Mouse (Mus musculus): ENCODE results near the gene Crnkl1. TPM values are rescaled to one million over a fixed set of nuclear protein-coding genes. Genes with fewer than 3 reads are reported as not detected.
A peak's percentile ranks its signal among the peaks of the same experiment; 100 is the strongest.

Crnkl1 gene
- total RNA-seq (2021) = 10 to 100 TPM; 14.7 to 17.3 TPM
- long read RNA-seq, experiment 1, transcript Crnkl1-201 (14 exons, 3,428 nt) = major isoform, 30 of 33 reads
- long read RNA-seq, experiment 1, partial matches to known transcripts = 3 of 33 reads
- long read RNA-seq, experiment 1, other reads (novel, unspliced or antisense) = 0 of 33 reads
- long read RNA-seq, experiment 2, transcript Crnkl1-201 (14 exons, 3,428 nt) = major isoform, 15 of 16 reads
- long read RNA-seq, experiment 2, partial matches to known transcripts = 1 of 16 reads
- long read RNA-seq, experiment 2, other reads (novel, unspliced or antisense) = 0 of 16 reads

DNA sequence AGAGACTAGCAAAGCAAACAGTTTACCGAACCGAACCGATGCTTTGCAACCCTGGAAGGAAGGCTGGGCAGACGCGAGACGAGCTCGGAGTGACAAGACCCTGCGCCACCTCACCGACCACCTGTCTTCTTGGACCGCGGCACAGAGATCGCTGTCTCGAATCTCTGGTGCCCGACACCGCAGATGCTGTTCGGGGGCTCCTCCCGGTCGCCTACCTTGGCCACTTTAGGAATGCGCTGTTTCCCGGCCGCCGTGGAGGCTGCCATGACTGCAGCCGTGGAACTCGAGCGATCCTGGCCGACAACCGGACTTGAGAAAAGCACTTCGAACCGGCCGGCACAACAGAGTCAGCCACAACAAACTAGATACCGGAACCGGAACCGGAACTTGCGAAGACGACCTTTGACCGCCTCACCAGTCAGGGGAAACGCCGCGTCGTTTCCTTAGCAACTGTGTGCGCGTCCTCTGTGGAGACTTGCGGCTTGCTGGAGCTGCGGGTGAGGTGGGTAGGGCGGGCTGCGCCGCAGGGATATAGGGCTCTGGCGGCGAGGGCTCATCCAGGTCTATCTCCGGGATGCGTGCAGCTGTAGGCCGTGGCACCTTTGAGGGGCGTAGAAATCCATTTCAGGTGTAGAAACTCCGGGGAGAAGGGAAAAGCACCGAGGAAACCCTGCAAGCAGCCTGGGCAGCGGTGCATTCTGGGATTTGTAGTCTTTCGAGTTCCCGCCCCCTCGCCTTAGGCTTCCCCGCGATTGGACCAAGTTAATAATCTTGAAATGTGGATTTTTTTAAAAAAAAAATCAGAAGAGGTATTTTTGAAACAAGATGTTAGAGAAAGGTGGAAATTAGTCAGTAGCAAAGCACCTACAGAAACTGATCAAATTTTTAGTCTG is at the start of gene Crnkl1, which contains the start of gene Cfap61:
Gene Crnkl1 (minus strand): TSS at position 676 of the 893 bp plus-strand sequence.
Gene Cfap61 (plus strand): TSS at position 446 of the 893 bp plus-strand sequence.
- peak; percentile 89 for DNase-seq

DNA sequence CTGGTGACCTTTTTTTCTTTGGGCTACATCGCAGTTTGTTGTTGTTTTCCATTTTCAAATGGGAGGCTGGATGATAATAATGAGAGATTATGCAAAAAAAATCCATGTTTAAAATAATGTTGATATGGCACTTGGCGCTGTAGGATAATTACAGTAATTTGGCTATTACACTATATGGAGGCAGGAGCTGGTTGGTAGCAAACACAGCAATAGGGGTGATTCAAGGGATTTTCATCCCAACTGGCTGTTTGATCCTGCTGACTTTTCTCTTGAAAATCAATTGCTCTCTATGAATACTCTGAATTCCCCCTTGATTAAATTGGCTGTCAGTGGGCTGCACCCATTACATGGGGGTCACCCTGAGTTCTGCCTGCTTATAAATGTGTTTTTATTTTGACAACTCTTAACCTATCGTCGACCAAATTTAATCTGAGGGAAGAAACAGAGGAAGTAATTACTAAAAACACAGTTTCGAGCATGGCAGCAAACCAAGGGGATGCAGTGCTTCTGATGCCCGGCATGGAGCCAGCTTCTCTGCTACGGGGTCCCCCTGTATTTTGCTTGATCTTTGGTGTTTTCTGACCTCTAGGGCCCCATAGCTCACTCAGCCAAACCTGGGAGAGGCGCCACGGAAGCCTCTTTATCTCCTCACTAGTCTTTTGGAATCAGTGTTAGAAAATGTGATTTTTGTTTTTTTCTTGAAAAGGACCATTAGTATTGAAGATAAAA is 47.7 kb upstream of the Crnkl1 start:
- DNase-seq = no peak

DNA sequence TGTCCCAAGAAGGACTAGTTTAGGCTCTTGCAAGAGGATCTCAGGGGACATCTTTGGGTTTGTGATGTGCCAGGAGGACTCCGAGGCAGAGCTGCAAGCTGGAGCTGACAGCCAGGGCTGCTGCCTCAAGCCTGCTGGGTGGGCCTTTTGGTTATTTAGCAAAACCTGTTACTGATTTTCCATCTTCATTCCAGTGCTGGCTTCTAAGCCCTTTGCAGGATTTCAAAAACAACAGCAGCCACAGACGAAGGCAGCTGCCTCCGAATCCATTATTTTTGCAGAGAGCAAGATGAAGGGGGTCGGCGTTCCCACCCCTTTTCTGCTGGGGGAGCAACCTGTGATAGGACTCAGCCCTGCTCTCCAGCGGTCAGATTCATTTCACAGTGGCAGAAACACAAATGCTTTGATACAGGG is 46.9 kb upstream of the Crnkl1 start:
- no peak for DNase-seq

DNA sequence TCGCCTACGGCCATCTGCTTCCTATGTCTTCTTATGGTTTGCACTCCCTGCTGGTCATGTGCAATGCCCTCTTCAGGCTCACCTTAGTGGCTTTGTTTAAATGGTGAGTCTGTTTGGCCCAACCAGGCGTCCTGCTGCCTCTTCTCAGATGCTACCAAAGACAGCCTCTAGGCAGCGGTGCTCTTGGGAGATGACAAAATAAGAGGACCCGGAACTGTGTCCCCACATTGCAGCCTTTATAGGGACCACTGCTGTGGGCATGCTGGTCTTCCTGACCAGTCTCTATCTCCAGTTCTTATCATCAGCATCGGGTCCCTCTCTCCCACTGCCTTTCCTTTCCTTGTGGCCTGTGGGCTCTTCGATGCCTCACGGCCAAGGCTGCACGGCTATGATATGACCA is 46.1 kb upstream of the Crnkl1 start:
- no peak for DNase-seq

DNA sequence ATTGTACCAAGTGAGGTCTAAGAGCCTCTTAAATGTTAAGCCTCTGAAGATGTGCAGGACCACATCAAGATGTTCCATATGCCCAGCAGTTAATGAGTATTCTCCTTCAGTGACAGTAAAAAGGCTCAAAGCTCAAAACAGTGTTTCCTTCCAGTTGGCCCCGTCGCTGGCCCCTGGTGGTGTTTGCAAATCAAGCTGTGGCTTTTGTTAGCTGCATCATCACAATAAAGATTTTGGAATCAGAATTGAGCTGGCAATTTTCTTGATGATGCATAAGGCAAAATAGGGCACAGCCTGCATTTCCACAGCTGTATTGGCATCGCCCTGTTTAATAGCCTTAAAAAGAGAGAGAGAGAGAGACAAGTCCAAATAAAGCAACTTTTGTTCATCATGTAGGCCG is 44.8 kb upstream of the Crnkl1 start:
- no peak for DNase-seq

DNA sequence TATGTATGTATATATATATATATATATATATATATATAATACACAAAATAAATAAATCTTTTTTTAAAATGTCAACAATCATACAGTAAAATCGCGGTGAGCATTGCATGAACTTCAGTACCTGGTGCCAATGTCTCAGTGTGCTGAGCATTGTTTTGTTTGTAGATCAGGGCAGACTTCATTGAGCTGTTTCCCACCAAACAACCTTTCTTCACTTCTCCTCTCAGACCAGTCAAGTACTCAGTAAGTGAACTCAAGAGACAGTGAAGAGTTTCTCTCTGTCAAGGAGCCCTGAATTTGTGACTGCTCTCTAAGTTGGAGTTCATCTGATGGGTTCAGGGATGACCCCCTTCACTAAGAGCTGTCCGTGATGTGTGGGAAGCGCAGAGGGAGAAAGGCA is 37.8 kb upstream of the Crnkl1 start:
- no peak for DNase-seq

DNA sequence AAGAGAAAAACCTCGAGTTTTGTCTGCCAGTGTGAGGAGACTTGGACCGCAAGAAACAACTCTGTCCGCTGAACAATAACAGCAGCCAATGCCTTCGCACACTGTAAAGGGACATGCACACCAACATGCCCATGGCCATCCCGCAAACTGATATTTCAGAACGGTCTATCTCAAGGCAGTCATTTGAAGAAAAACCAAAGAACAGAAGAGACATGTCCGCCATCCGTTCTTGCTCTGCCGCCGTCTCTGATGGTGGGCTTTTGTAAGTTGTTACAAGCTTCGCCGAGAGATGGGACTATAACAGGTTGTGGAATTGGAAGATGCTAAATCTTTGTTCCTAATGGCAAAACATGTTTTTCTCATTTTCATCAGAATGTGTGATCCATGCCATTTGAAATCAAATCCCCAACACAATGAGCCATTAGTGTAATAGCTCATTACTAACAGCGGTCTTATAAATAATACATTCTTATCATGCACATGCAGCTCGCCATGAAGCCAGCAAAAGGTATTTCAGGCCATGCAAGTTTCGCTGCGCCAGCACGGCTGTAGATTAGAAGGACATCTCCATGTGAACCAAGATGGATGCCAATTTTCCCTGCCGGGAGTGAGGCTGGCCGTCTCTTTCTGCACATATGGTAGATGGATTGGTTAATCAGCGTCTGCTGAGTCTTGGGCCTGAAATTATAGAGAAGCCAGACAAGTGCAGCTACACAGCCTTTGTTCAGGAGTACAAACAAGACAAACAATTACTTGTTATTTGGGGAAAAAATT is 36.6 kb upstream of the Crnkl1 start:
- DNase-seq = no peak

DNA sequence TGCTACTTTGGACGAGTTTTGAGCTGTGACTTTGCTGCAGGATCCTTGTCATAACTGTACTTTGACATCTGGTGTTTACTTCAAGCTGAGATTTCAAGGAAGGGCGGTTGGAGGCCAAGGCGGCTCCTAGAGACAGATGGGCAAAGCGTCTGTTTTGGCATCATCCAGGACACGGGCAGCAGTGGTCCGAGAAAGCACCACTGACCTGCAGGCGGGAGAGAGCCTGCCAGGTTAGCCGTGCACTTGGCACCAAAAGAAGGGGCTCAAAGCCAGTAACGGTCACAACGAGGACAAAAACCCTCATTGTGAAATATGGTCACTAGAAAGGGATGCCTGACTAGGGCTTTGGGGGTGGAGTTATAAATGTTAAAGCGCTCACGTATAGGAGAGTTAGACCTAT is 35.9 kb upstream of the Crnkl1 start:
- DNase-seq = no peak

DNA sequence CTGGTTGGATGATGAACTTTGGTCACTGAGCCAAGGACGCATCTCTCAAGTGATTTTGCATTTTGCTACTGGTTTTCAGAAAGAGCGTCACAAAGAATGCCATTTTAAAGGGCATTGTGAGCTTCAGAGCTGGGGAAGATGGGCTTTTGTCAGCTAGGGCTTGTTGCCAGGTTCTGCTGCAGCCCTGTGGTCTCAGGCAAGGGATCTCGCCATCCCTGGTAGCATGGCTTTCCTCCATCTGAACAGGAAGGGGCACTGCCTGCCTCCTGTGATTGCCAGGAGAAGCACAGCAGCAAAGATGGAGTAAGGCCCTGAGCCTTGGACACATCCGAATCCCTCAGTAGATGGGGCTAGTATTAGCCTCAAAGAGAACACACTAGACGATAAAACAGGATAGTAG is 27.0 kb upstream of the Crnkl1 start:
- no peak for DNase-seq

DNA sequence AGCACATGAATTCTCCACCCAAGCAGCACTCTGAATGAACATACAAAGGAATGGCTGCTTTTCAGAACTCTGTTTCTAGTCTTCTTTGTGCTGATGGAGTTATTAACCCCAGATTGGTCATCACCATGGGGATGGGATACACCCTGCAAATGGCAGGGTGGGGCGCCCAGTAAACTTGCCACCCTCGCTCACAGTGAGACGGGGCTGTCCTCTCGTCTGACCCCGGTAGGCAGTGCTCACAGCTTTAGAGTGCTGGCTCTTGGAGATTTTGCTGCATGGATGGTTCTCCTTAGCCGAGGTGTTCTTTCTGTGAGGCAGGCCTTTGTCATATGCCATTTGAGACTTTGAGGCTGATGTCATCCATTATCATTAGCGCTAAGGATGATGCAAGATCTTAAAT is 23.7 kb upstream of the Crnkl1 start:
- DNase-seq = no peak

DNA sequence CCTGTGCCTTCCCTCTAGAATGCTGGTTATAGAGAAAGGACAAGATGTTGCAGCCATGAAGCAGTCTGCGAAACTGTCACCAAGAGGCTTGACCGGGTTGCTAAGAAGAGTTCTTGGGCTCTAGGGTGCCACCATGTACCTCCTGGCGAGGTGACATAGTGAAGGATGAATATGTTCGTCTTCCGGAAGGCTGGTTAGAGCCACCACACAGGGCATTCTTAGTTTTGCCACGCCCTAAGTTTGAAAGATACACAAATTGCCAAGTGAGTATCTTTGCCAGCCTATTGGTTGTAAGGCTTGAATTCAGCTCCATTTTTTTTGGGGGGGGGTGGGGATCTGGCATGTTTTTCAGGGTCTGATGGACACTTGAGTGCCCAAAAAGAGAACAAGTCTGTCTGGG is 23.3 kb upstream of the Crnkl1 start:
- no peak for DNase-seq

DNA sequence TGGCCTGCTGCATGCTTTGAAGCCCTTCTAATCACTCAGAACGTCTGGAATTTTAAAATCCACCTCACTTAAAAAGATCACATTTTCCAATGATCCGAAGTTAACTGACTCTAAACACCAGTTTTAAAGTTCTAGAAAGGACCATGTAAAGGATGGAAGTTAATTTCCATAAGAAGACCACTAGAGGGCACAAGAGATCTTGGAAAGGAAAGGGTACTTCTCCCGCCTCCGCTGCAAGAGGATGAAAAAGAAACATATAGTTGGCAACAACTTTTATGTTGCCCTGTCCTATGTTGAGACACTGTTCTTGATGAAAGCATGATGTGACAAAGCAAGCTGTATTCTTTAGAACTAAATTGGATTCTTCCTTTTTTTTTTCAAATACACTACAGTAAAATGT is 22.6 kb upstream of the Crnkl1 start:
- no peak for DNase-seq

DNA sequence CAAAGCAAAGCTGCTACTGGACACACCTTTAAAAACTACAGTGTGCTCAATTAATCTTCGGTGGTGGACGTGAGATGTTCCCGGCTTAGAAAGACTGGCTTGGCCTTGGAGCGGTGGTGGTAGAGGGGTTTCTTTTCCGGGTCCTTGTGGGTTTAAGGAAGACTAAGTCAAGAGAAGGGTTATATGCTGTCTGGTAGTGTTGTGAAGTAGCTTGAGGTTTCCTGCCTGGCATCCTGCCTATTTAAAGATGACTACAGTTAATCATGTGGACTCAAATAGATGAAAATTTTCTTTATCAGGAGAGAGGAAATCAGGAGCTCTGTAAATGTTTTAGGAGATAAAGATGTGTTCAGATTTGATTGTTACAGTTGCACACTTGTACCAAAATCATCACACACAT is 21.5 kb upstream of the Crnkl1 start:
- no peak for DNase-seq

DNA sequence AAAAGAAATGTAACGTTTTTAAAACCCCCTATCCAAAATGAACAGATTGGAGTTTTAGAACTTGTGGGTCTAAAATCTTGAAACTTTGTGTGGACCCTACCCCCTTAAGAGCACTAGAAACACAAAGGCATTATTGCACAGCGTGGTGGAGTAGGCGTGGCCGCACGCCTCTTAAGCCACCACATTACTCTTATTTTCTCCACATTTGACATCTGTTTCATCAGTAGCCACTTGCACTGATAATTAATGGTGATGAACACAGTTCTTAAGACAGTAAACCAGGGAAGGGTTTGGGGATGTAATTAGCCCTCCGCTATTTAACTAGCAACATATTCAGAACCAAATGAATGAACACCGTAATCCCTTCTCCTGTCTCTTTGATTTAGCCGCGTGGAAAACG is 21.0 kb upstream of the Crnkl1 start:
- DNase-seq = no peak

DNA sequence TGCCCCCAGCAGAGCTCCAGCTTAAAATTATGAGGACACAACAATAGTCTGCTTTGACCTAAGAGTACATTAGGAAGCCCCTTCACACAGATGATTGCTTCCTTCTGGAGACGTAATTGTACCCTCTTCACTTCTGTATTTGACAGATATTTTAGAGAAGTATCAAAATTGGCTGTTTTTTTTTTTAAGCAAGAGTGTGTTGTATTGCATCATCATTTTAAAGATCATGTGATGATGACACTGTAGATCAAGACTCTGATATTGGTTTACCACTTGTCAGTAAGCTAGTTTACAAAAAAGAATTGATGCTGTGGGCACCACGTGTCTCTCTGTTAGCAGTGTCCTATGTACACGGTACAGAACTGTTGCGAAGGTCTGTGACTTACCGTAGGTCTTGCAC is 17.9 kb upstream of the Crnkl1 start:
- no peak for DNase-seq

DNA sequence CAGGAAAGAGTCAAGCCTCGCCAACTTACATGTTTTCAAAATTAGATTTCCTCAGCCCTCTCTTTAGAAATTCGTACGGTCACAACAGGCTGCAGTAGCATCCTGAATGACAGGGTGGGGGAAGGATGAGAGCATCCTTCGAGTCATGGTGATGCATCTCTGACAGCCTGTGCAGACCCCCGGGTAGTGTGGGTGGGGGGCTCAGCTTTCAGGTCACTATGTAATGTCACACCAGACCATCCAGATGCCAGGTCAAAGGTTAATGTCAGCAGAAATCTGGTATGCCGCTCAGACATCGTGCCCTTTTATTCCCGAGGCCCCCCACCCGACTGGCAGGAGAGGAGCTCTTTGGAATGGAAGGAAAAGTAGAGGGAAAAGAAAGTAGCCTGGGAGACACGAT is 15.4 kb upstream of the Crnkl1 start:
- DNase-seq = no peak

DNA sequence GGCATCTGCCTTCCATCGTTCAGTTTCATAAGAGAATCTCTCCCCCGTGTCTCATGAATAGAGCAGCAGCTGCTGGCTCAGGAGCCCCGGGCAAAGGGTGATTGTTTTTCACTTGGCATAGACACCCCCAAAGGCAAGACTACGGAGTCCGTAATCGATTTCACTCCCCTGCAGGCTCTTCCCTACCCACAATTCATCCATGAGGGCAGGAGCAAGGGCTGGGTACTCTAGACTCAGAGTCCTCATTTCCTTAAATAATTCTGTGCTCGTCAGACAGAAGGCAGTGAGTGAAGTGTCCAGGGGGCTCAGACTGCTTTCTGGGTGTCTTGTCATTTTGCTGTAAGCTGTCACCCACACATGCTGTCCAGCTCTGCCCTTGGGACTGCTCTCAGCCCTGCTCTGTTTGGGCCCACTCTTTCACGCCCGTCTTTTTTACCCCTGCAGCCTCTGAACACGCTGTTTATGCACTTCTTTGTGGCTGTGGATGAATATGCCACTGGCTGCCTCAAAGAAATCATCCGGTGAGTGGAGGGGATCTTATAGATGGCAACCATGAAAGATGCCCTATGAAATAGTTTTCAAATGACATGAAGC is 14.8 kb upstream of the Crnkl1 start:
- DNase-seq = no peak

DNA sequence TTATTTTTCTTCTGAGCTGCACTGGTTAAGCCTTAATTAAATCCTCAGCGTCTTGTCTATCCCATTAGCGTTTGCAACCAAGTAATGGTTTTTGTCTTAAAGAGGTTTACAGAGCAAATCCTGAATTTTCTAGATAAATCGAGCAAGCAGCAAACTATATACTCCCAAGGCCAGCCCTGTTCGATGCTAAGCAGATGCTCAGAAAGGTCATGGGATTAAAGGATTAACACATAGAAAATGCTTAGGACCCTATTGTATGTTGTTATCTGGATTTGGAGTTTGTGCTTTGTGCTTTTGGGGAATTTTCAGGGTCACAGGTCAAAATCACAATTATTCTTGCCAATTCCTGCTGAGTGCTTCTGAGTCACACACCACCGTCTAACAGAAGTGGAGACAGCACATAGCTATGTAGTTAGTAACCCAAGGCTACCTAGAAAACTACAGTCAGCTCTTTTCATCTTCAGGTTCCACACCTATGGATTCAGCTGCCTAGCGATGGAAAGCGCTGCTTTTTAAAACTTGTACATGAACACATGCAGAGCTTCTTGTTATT is 13.7 kb upstream of the Crnkl1 start:
- DNase-seq = no peak

DNA sequence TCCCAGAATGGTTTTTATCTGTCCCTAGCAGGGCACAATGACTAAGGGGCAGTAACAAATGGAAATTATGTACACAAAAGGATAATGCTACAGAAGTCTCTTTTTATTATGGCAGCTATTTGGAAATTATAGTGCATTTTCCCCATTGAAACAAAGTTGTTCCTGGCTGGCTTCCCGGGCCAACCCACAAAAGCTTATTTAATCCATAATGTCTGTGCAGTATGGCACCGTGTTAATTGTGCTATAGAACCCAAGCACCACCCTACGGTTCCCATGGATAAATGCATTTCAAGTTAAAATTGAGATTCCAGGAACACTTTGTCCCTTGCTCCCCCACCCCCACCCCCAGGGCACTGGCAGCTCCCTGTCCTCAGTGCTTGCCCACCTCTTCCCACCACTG is 9.5 kb upstream of the Crnkl1 start:
- no peak for DNase-seq

DNA sequence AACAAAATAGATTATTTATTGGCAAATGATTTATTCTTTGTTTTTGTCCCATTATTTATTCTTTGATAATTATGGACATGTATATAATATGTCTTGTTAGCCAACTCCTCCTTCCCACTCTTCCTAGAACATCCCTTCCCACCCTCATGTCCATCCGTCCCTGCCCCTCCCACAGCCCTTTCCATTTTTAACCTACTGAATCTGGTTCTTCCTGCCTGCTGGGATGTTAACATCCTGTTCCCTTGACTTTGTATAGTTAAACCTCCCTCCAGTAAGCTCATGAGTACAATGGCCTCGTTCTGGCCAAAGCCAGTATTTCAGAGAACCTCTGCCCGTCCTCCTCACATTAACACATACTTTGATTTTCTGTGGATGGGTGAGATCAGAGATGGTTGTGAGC is 6.6 kb upstream of the Crnkl1 start:
- DNase-seq = no peak

DNA sequence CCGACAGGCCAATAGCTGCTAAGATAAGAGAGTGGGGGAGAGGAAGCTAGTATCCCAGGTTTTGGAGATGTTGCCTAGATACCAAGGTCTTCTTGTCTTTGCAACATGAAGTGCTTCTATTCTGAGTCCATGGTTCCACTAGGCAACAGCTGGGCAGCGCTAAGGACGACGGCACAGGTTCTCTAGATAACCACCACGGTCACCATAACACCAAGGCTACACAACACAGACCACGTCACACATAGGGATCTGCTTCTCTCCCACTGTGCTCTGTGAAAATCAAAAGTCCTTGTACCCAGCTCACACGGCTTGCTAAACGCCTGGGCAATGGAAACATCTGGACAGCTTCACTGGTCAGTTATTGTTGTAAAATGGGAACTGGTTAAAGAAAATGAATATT is 2.2 kb upstream of the Crnkl1 start:
- DNase-seq = no peak

All from gastrocnemius, postnatal 10 days (tissue).